Mouse (Mus musculus) megakaryocyte, embryonic 14.5 days (primary cell): ENCODE results near the gene Phf21a.

ENCODE experiments used
- FLI1 ChIP-seq: IDR thresholded peaks from 2 replicates; pipeline ENCODE4 v1.6.1; 2012; ENCODE audit warnings: low read length, inconsistent platforms, mixed read lengths
- GATA1 ChIP-seq: IDR thresholded peaks from 3 replicates; pipeline ENCODE4 v1.6.1; 2012; ENCODE audit warnings: mixed read lengths, low read length, inconsistent platforms, borderline replicate concordance

- TF ChIP-seq GATA1 = no peak
- TF ChIP-seq FLI1 = no peak
Observed at GRCm38 (mm10) chr2:92210409-92210808, 117.5 kb downstream of the Phf21a start.
